Mouse (Mus musculus): ENCODE data around the gene Actr2. TPM values are rescaled to one million over a fixed set of nuclear protein-coding genes. Genes with fewer than 3 reads are reported as not detected.

Gene Actr2
- 10 to 100 TPM in 1 of 2 experiments, 1 to 10 TPM in 1; 3.0 to 20.6 TPM for polyA plus RNA-seq (2012; fragmentation: generic; extraction: Trizol)

GRCm38 (mm10) chr11:20112741-20113480, at the start of gene Actr2:
Actr2 (minus strand) TSS chr11:20112913.

Other genes with a start within 250 kb of the Actr2 start
- gene Spred2, start 188.5 kb downstream of the Actr2 start, polyA plus RNA-seq (2012; fragmentation: generic; extraction: Trizol): 1 to 10 TPM; 2.0 to 6.4 TPM
- gene Rab1a, start 88.5 kb upstream of the Actr2 start, polyA plus RNA-seq (2012; fragmentation: generic; extraction: Trizol): 10 to 100 TPM; 10.8 to 61.8 TPM
- gene Cep68, start 136.5 kb upstream of the Actr2 start, polyA plus RNA-seq (2012; fragmentation: generic; extraction: Trizol): 10 to 100 TPM in 1 of 2 experiments, 1 to 10 TPM in 1; 5.6 to 11.4 TPM
- 10 to 100 TPM in 1 of 2 experiments, 1 to 10 TPM in 1; 8.2 to 10.3 TPM for gene Slc1a4, start 219.8 kb upstream of the Actr2 start, polyA plus RNA-seq (2012; fragmentation: generic; extraction: Trizol)